Comparison of ENCODE assay signal across 8 mouse cellular contexts in the genomic region with DNA sequence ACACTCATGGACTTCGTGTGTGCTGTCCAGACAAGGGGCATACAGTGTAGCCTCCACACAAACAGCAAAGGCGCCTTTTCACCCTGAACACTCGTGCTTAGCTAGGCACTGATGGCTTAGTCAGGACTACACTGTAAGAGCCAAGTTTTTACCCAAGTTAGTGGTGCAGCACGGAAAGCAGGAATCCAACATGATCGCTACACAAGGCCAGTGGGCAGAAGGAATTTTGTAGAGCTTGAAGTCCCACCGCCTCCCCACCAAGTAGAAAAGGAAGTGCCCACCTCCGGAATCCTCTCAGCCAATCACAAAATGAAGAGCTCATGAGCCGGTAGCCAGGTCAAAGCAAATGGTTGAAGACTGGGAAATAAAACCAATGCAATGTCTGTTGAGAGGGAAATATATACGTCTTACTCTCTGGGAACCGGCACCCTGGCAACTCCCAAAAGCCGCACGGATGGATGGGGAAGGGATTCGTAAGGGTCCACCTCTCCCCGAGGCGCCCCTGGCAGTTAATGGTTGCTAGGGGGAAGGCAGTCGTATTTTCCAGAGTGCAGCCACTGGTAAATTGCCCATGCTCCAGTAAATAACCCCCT. TPM values are rescaled to one million over a fixed set of nuclear protein-coding genes. Genes with fewer than 3 reads are reported as not detected.
DNase-seq lines count a peak whose midpoint lies in the region; ATAC-seq lines count a peak whose summit lies in the region.

No protein-coding gene starts in this region.

- H3K36me3 ChIP-seq in heart, embryonic 12.5 days: no peaks in the 10 kb centered on the region
- no peaks in the 10 kb centered on the region for H3K36me3 ChIP-seq in forebrain, embryonic 15.5 days
- H3K36me3 ChIP-seq in limb, embryonic 15.5 days: no peaks in the 10 kb centered on the region

- H3K27me3 ChIP-seq in heart, embryonic 12.5 days (replicated peaks): no peaks in the 10 kb centered on the region
- H3K27me3 ChIP-seq in forebrain, embryonic 15.5 days: no peaks in the 10 kb centered on the region
- H3K27me3 ChIP-seq in limb, embryonic 15.5 days: no peaks in the 10 kb centered on the region

- H3K27ac ChIP-seq in heart, embryonic 12.5 days (ENCODE audit: poor library complexity, severe bottlenecking): no peak overlapping the region
- no peak overlapping the region for H3K27ac ChIP-seq in forebrain, embryonic 15.5 days (replicated peaks)
- no peak overlapping the region for H3K27ac ChIP-seq in limb, embryonic 15.5 days

- no peak for DNase-seq in heart, adult 18-20 months
- DNase-seq in R1 (ENCODE audit: low read depth, low spot score): peak; percentile 73
- DNase-seq in ovary, postnatal 10 days (ENCODE audit: low spot score): no peak
- no peak for DNase-seq in B cell, adult 2 months

- no peak for ATAC-seq in heart, embryonic 12.5 days (ENCODE audit: insufficient number of reproducible peaks, low FRiP score)
- no peak for ATAC-seq in forebrain, embryonic 15.5 days (replicated peaks)
- ATAC-seq in limb, embryonic 15.5 days (ENCODE audit: insufficient number of reproducible peaks, low FRiP score, low TSS enrichment, low read depth): no peak
- ATAC-seq in megakaryocyte-erythroid progenitor cell, adult 5-6 weeks (replicated peaks; ENCODE audit: low FRiP score, low TSS enrichment, poor library complexity, severe bottlenecking): no peak

- peak overlapping the region; percentile 25; the same call in 1 of the 2 replicates for H3K4me2 ChIP-seq in heart, embryonic 12.5 days
- peak overlapping the region; percentile 28 for H3K4me2 ChIP-seq in forebrain, embryonic 15.5 days (replicated peaks)
- H3K4me2 ChIP-seq in limb, embryonic 15.5 days: 0 out of 2 replicates have a peak overlapping the region, but pooled peaks have one; percentile 1

- H3K4me1 ChIP-seq in heart, embryonic 12.5 days (replicated peaks): no peaks in the 10 kb centered on the region
- H3K4me1 ChIP-seq in forebrain, embryonic 15.5 days: no peaks in the 10 kb centered on the region
- H3K4me1 ChIP-seq in limb, embryonic 15.5 days: no peaks in the 10 kb centered on the region

- no peak overlapping the region for H3K9ac ChIP-seq in heart, embryonic 12.5 days
- no peak overlapping the region for H3K9ac ChIP-seq in forebrain, embryonic 15.5 days (replicated peaks)
- H3K9ac ChIP-seq in limb, embryonic 15.5 days: no peak overlapping the region

- H3K4me3 ChIP-seq in heart, embryonic 12.5 days: peak overlapping the region; percentile 16; the same call in 1 of the 2 replicates
- H3K4me3 ChIP-seq in forebrain, embryonic 15.5 days: peak overlapping the region; percentile 23
- H3K4me3 ChIP-seq in limb, embryonic 15.5 days: no peak overlapping the region

- H3K9me3 ChIP-seq in heart, embryonic 12.5 days (replicated peaks): no peaks in the 10 kb centered on the region
- H3K9me3 ChIP-seq in forebrain, embryonic 15.5 days: no peaks in the 10 kb centered on the region
- H3K9me3 ChIP-seq in limb, embryonic 15.5 days: no peaks in the 10 kb centered on the region

- WGBS in heart, embryonic 12.5 days: 75% methylated on average over 16 of the region's 16 CpGs
- WGBS in forebrain, embryonic 15.5 days: 67% methylated on average over 16 of the region's 16 CpGs
- WGBS in limb, embryonic 15.5 days: 68% methylated on average over 16 of the region's 16 CpGs

RNA-seq across cellular contexts. Expression of a gene that starts 13.2 kb away (rescaled TPM):
- 134 and 146 TPM in 2 replicates for polyA plus RNA-seq in heart, embryonic 12.5 days (2016; fragmentation: Nextera tagmentation; extraction: Ambion mirVana)
- total RNA-seq in heart, adult 18-20 months (2021): 10 to 100 TPM; 83.1 to 94.8 TPM
- 14.5 and 14.7 TPM in 2 replicates for polyA plus RNA-seq in forebrain, embryonic 15.5 days (2015; fragmentation: Nextera tagmentation; extraction: Ambion mirVana)
- polyA plus RNA-seq in limb, embryonic 15.5 days (2015; fragmentation: Nextera tagmentation; extraction: Ambion mirVana): 47.1 and 52.0 TPM in 2 replicates
- total RNA-seq in megakaryocyte-erythroid progenitor cell, adult 5-6 weeks (2014; fragmentation: Nextera tagmentation): 2.7 and 3.0 TPM in 2 replicates
- 0.91 and 1.3 TPM in 2 replicates for total RNA-seq in megakaryocyte-erythroid progenitor cell, adult 5-6 weeks (2017)
